Mouse (Mus musculus): ENCODE measurements around the gene Rasgef1b. TPM values are rescaled to one million over a fixed set of nuclear protein-coding genes. Genes with fewer than 3 reads are reported as not detected.

Rasgef1b gene
- polyA plus RNA-seq, 1 experiment from 2014 or later = 15.6 TPM

DNA sequence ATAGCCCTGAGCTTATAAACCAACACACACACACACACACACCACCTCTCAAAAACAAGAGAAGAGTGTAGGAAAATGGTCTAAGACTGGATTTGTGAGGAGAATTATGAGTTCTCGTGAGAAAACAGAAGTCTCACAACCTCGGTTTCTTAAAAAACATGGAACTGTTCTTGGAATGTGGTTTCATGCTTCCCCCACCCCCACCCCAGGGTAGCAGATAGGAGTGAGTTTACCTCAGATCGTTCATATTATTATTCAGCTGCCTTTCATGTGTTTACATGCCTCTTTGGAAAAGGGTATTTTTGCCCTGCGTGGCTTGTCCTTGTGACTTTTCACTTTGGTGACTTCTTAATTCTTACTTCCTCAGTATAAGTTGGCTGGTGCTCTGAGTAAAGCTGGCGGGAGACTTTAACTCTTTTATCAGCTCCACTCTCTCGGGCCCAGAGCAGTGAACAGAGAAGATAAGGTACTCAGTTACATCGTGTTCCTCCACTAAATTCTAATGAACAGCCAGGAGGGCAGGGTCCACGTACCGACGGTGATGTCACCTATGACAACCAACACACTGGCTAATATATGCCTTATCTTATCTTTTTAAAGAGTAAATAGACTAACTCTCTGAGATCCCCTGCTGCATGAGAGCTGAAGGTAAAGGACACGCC lies 96.1 kb downstream of the Rasgef1b start:
- Histone ChIP-seq H3K9me3 (replicated peaks; ENCODE audit: control insufficient read depth, low read length) (no peaks in the 10 kb centered on the region), H3K27me3 (ENCODE audit: control insufficient read depth, insufficient read depth, low read length) (no peaks in the 10 kb centered on the region), H3K4me3 (replicated peaks; ENCODE audit: low read length) (no peak overlapping the region), H3K4me1 (ENCODE audit: control insufficient read depth, insufficient read depth, low read length) (no peaks in the 10 kb centered on the region), H3K27ac (ENCODE audit: low read length) (peak overlapping the region; percentile 47; the same call in 1 of the 2 replicates), H3K9ac (ENCODE audit: low read length) (no peak overlapping the region), H3K36me3 (ENCODE audit: control insufficient read depth, insufficient read depth, low read length) (no peaks in the 10 kb centered on the region), H3K4me2 (ENCODE audit: low read depth, low read length) (peak overlapping the region; percentile 19; the same call in 1 of the 2 replicates)
- WGBS = 33% methylated on average over 11 of the region's 11 CpGs
- ATAC-seq (ENCODE audit: insufficient read depth, low FRiP score) = peak; percentile 92

DNA sequence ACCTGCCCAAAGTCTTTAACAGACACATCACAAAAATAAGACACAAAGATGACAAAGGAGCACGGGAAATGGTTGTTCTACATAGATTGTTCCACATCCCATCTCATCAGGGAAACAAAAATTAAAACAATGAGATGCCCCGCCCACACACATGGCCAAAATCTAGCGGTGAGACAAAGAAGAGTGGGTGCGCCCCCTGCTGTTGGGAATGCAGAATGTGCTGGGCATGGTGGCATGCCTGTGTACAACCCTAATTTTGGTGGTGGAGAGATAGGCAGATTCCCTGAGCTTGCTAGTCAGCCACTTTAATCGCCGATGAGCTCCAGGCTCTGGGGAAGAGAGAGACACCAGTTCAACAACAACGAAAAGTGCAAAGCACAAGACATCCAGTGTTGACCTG lies 98.8 kb downstream of the Rasgef1b start:
- ATAC-seq (ENCODE audit: insufficient read depth, low FRiP score) = no peak
- Histone ChIP-seq H3K4me2 (ENCODE audit: low read depth, low read length) (no peak overlapping the region), H3K4me1 (ENCODE audit: control insufficient read depth, insufficient read depth, low read length) (no peaks in the 10 kb centered on the region), H3K36me3 (ENCODE audit: control insufficient read depth, insufficient read depth, low read length) (no peaks in the 10 kb centered on the region), H3K27ac (ENCODE audit: low read length) (no peak overlapping the region), H3K9me3 (replicated peaks; ENCODE audit: control insufficient read depth, low read length) (no peaks in the 10 kb centered on the region), H3K4me3 (replicated peaks; ENCODE audit: low read length) (no peak overlapping the region), H3K9ac (ENCODE audit: low read length) (no peak overlapping the region), H3K27me3 (ENCODE audit: control insufficient read depth, insufficient read depth, low read length) (no peaks in the 10 kb centered on the region)
- 85% methylated on average over 7 of the region's 7 CpGs for WGBS

DNA sequence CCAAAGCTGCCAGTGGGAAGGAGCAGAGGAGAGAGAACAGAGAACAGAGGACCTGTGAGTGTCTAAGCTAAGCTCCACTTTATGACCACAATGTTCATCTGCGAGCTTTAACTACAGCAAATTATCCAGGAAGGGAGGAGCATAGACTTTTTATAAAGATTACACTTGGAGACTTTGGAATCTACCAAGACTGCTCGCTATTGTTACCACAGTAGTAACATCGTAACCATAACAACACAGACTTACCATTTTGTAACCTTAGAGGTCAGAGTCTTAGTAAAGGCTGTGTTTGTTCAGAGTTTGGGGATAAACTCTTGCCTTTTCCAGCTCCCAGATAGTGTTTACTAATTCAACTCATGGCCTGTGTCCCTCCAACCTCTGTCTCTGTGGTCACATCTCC lies 103.3 kb downstream of the Rasgef1b start:
- ATAC-seq (ENCODE audit: insufficient read depth, low FRiP score) = no peak
- Histone ChIP-seq H3K36me3 (ENCODE audit: control insufficient read depth, insufficient read depth, low read length) (no peaks in the 10 kb centered on the region), H3K4me2 (ENCODE audit: low read depth, low read length) (no peak overlapping the region), H3K27me3 (ENCODE audit: control insufficient read depth, insufficient read depth, low read length) (no peaks in the 10 kb centered on the region), H3K27ac (ENCODE audit: low read length) (no peak overlapping the region), H3K9me3 (replicated peaks; ENCODE audit: control insufficient read depth, low read length) (no peaks in the 10 kb centered on the region), H3K9ac (ENCODE audit: low read length) (no peak overlapping the region), H3K4me3 (replicated peaks; ENCODE audit: low read length) (no peak overlapping the region), H3K4me1 (ENCODE audit: control insufficient read depth, insufficient read depth, low read length) (no peaks in the 10 kb centered on the region)
- WGBS = 50% methylated on average over 3 of the region's 3 CpGs

GRCm38 (mm10) chr5:99620771-99621170 lies 108.1 kb downstream of the Rasgef1b start:
- Histone ChIP-seq H3K9ac (ENCODE audit: low read length) (no peak overlapping the region), H3K9me3 (replicated peaks; ENCODE audit: control insufficient read depth, low read length) (no peaks in the 10 kb centered on the region), H3K4me1 (ENCODE audit: control insufficient read depth, insufficient read depth, low read length) (no peaks in the 10 kb centered on the region), H3K27ac (ENCODE audit: low read length) (no peak overlapping the region), H3K4me2 (ENCODE audit: low read depth, low read length) (no peak overlapping the region), H3K4me3 (replicated peaks; ENCODE audit: low read length) (no peak overlapping the region), H3K36me3 (ENCODE audit: control insufficient read depth, insufficient read depth, low read length) (no peaks in the 10 kb centered on the region), H3K27me3 (ENCODE audit: control insufficient read depth, insufficient read depth, low read length) (no peaks in the 10 kb centered on the region)
- ATAC-seq (ENCODE audit: insufficient read depth, low FRiP score) = no peak
- 87% methylated on average over 5 of the region's 5 CpGs for WGBS

GRCm38 (mm10) chr5:99617271-99617800 lies 111.5 kb downstream of the Rasgef1b start:
- WGBS = 24% methylated on average over 5 of the region's 5 CpGs
- Histone ChIP-seq H3K4me1 (ENCODE audit: control insufficient read depth, insufficient read depth, low read length) (peaks cover 8% of the 10 kb centered on the region), H3K9me3 (replicated peaks; ENCODE audit: control insufficient read depth, low read length) (no peaks in the 10 kb centered on the region), H3K9ac (ENCODE audit: low read length) (no peak overlapping the region), H3K27ac (ENCODE audit: low read length) (no peak overlapping the region), H3K4me3 (replicated peaks; ENCODE audit: low read length) (no peak overlapping the region), H3K36me3 (ENCODE audit: control insufficient read depth, insufficient read depth, low read length) (no peaks in the 10 kb centered on the region), H3K4me2 (ENCODE audit: low read depth, low read length) (no peak overlapping the region), H3K27me3 (ENCODE audit: control insufficient read depth, insufficient read depth, low read length) (no peaks in the 10 kb centered on the region)
- ATAC-seq (ENCODE audit: insufficient read depth, low FRiP score) = no peak

GRCm38 (mm10) chr5:99613321-99614118 lies 115.3 kb downstream of the Rasgef1b start:
- 2% methylated on average over 24 of the region's 24 CpGs for WGBS
- Histone ChIP-seq H3K4me2 (ENCODE audit: low read depth, low read length) (peak overlapping the region; percentile 40), H3K4me1 (ENCODE audit: control insufficient read depth, insufficient read depth, low read length) (peaks cover 8% of the 10 kb centered on the region), H3K27ac (ENCODE audit: low read length) (no peak overlapping the region), H3K27me3 (ENCODE audit: control insufficient read depth, insufficient read depth, low read length) (no peaks in the 10 kb centered on the region; the same call in 1 of the 2 replicates), H3K9ac (ENCODE audit: low read length) (no peak overlapping the region), H3K9me3 (replicated peaks; ENCODE audit: control insufficient read depth, low read length) (no peaks in the 10 kb centered on the region), H3K36me3 (ENCODE audit: control insufficient read depth, insufficient read depth, low read length) (no peaks in the 10 kb centered on the region), H3K4me3 (replicated peaks; ENCODE audit: low read length) (peak overlapping the region; percentile 8; the same call in 1 of the 2 replicates)
- ATAC-seq (ENCODE audit: insufficient read depth, low FRiP score) = 0 out of 2 replicates have a peak, but pooled peaks have one; percentile 37

- no peak overlapping the region for H3K4me2 ChIP-seq (ENCODE audit: low read depth, low read length)
- no peaks in the 10 kb centered on the region for H3K4me1 ChIP-seq (ENCODE audit: control insufficient read depth, insufficient read depth, low read length)
- H3K27ac ChIP-seq (ENCODE audit: low read length) = no peak overlapping the region
- H3K27me3 ChIP-seq (ENCODE audit: control insufficient read depth, insufficient read depth, low read length) = peaks cover 4% of the 10 kb centered on the region
- no peaks in the 10 kb centered on the region for H3K9me3 ChIP-seq (replicated peaks; ENCODE audit: control insufficient read depth, low read length)
- 64% methylated on average over 5 of the region's 5 CpGs for WGBS
- no peak for ATAC-seq (ENCODE audit: insufficient read depth, low FRiP score)
- H3K9ac ChIP-seq (ENCODE audit: low read length) = no peak overlapping the region
- no peak overlapping the region for H3K4me3 ChIP-seq (replicated peaks; ENCODE audit: low read length)
- H3K36me3 ChIP-seq (ENCODE audit: control insufficient read depth, insufficient read depth, low read length) = no peaks in the 10 kb centered on the region
Observed at GRCm38 (mm10) chr5:99607602-99608001, 121.3 kb downstream of the Rasgef1b start.

- Histone ChIP-seq H3K36me3 (ENCODE audit: control insufficient read depth, insufficient read depth, low read length) (no peaks in the 10 kb centered on the region), H3K9me3 (replicated peaks; ENCODE audit: control insufficient read depth, low read length) (no peaks in the 10 kb centered on the region), H3K27ac (ENCODE audit: low read length) (no peak overlapping the region), H3K4me1 (ENCODE audit: control insufficient read depth, insufficient read depth, low read length) (no peaks in the 10 kb centered on the region), H3K4me3 (replicated peaks; ENCODE audit: low read length) (no peak overlapping the region), H3K9ac (ENCODE audit: low read length) (no peak overlapping the region), H3K27me3 (ENCODE audit: control insufficient read depth, insufficient read depth, low read length) (peaks cover 4% of the 10 kb centered on the region), H3K4me2 (ENCODE audit: low read depth, low read length) (no peak overlapping the region)
- WGBS = 83% methylated on average over 15 of the region's 15 CpGs
- ATAC-seq (ENCODE audit: insufficient read depth, low FRiP score) = no peak
Observed at GRCm38 (mm10) chr5:99606164-99606858, 122.6 kb downstream of the Rasgef1b start.
